30 mouse cellular contexts compared by ENCODE assay signal in genomic region chr8:54414092-54414799, GRCm38 (mm10).
DNase-seq lines count a peak whose midpoint lies in the region; ATAC-seq and TF ChIP-seq lines count a peak whose summit lies in the region.
"Had no signal": no experiment of that assay in that cellular context is flagged by ENCODE, and none has a peak within 500 bp of the region (broad histone marks: within the 10 kb centered on the region; RNA-seq: fewer than 3 reads in every experiment).

No protein-coding gene starts in this region.

- no peak for ATAC-seq in forebrain, embryonic 14.5 days
- ATAC-seq in forebrain, embryonic 11.5 days (replicated peaks; ENCODE audit: low FRiP score), result no peak
- ATAC-seq in lung, embryonic 14.5 days (ENCODE audit: insufficient read depth), result no peak
- no peak for ATAC-seq in midbrain, embryonic 14.5 days (ENCODE audit: low FRiP score, low TSS enrichment)
- no peak for ATAC-seq in midbrain, postnatal 0 days (ENCODE audit: low FRiP score)
- ATAC-seq: hindbrain, postnatal 0 days; inflammation-experienced regulatory T-cells, adult 6 months; intestine, embryonic 16.5 days had no signal

- no peaks in the 10 kb centered on the region for H3K9me3 ChIP-seq in forebrain, embryonic 14.5 days (replicated peaks; ENCODE audit: control insufficient read depth, low read length)
- H3K9me3 ChIP-seq in forebrain, embryonic 11.5 days (ENCODE audit: control insufficient read depth, low read length), result no peaks in the 10 kb centered on the region
- H3K9me3 ChIP-seq in lung, embryonic 14.5 days (ENCODE audit: low read depth, low read length), result no peaks in the 10 kb centered on the region
- H3K9me3 ChIP-seq in midbrain, embryonic 14.5 days (ENCODE audit: control insufficient read depth, low read length), result no peaks in the 10 kb centered on the region
- no peaks in the 10 kb centered on the region for H3K9me3 ChIP-seq in midbrain, postnatal 0 days (ENCODE audit: low read length)
- H3K9me3 ChIP-seq: embryonic facial prominence, embryonic 10.5 days; embryonic facial prominence, embryonic 13.5 days; heart, embryonic 10.5 days; heart, embryonic 13.5 days had no signal

- no peak for TF ChIP-seq CTCF in lung, embryonic 14.5 days (IDR thresholded peaks at IDR 0.05; ENCODE audit: low read depth)
- TF ChIP-seq CTCF in midbrain, postnatal 0 days (IDR thresholded peaks at IDR 0.05), result no peak
- TF ChIP-seq CTCF in brain, embryonic 14.5 days (IDR thresholded peaks at IDR 0.05; ENCODE audit: borderline replicate concordance, extremely low read depth, insufficient read depth, insufficient read length), result no peak

- H3K4me1 ChIP-seq in forebrain, embryonic 14.5 days (ENCODE audit: control insufficient read depth, insufficient read depth, low read length), result no peaks in the 10 kb centered on the region
- H3K4me1 ChIP-seq in forebrain, embryonic 11.5 days (replicated peaks; ENCODE audit: control insufficient read depth, insufficient read depth, low read length), result no peaks in the 10 kb centered on the region
- H3K4me1 ChIP-seq in lung, embryonic 14.5 days (ENCODE audit: insufficient read depth), result no peaks in the 10 kb centered on the region
- no peaks in the 10 kb centered on the region for H3K4me1 ChIP-seq in midbrain, embryonic 14.5 days (ENCODE audit: control insufficient read depth, insufficient read depth, low read length)
- H3K4me1 ChIP-seq in midbrain, postnatal 0 days (ENCODE audit: insufficient read depth, low read length), result no peaks in the 10 kb centered on the region
- H3K4me1 ChIP-seq: embryonic facial prominence, embryonic 10.5 days; embryonic facial prominence, embryonic 13.5 days; heart, embryonic 10.5 days; heart, embryonic 13.5 days had no signal

- 81% methylated on average over 4 of the region's 4 CpGs for WGBS in forebrain, embryonic 14.5 days
- 87% methylated on average over 4 of the region's 4 CpGs for WGBS in forebrain, embryonic 11.5 days
- 52% methylated on average over 4 of the region's 4 CpGs for WGBS in lung, embryonic 14.5 days
- 87% methylated on average over 4 of the region's 4 CpGs for WGBS in midbrain, embryonic 14.5 days
- WGBS in midbrain, postnatal 0 days, result 78% methylated on average over 4 of the region's 4 CpGs

- H3K4me3 ChIP-seq in forebrain, embryonic 14.5 days (ENCODE audit: low read depth, low read length), result no peak overlapping the region
- H3K4me3 ChIP-seq in forebrain, embryonic 11.5 days (ENCODE audit: low read depth, low read length), result no peak overlapping the region
- H3K4me3 ChIP-seq in lung, embryonic 14.5 days (ENCODE audit: low read depth, low read length), result no peak overlapping the region
- no peak overlapping the region for H3K4me3 ChIP-seq in midbrain, embryonic 14.5 days (replicated peaks; ENCODE audit: low read depth, low read length)
- no peak overlapping the region for H3K4me3 ChIP-seq in midbrain, postnatal 0 days (ENCODE audit: low read depth, low read length)
- H3K4me3 ChIP-seq: embryonic facial prominence, embryonic 10.5 days; embryonic facial prominence, embryonic 13.5 days; erythroblast, embryonic 14.5 days; heart, adult 2 months; heart, embryonic 10.5 days; heart, embryonic 13.5 days had no signal

- H3K27ac ChIP-seq in forebrain, embryonic 14.5 days (ENCODE audit: low read depth, low read length), result no peak overlapping the region
- no peak overlapping the region for H3K27ac ChIP-seq in forebrain, embryonic 11.5 days (ENCODE audit: low read depth, low read length)
- H3K27ac ChIP-seq in lung, embryonic 14.5 days (ENCODE audit: low read depth), result no peak overlapping the region
- H3K27ac ChIP-seq in midbrain, embryonic 14.5 days (replicated peaks; ENCODE audit: low read depth, low read length), result no peak overlapping the region
- no peak overlapping the region for H3K27ac ChIP-seq in midbrain, postnatal 0 days (ENCODE audit: low read depth, low read length)
- H3K27ac ChIP-seq: embryonic facial prominence, embryonic 10.5 days; embryonic facial prominence, embryonic 13.5 days; heart, adult 2 months; heart, embryonic 10.5 days; heart, embryonic 13.5 days; hindbrain, embryonic 14.5 days; hindbrain, postnatal 0 days had no signal

- no peak overlapping the region for H3K9ac ChIP-seq in forebrain, embryonic 14.5 days (ENCODE audit: low read length)
- no peak overlapping the region for H3K9ac ChIP-seq in forebrain, embryonic 11.5 days (ENCODE audit: low read length)
- H3K9ac ChIP-seq in lung, embryonic 14.5 days, result no peak overlapping the region
- no peak overlapping the region for H3K9ac ChIP-seq in midbrain, embryonic 14.5 days (replicated peaks; ENCODE audit: low read length)
- H3K9ac ChIP-seq in midbrain, postnatal 0 days (replicated peaks; ENCODE audit: low read length, poor library complexity, severe bottlenecking), result no peak overlapping the region
- H3K9ac ChIP-seq: embryonic facial prominence, embryonic 13.5 days; heart, embryonic 13.5 days; hindbrain, embryonic 14.5 days had no signal

- no peak for TF ChIP-seq POLR2A in brain, embryonic 14.5 days (IDR thresholded peaks at IDR 0.05; ENCODE audit: borderline replicate concordance, extremely low read depth, insufficient read depth, insufficient read length, poor library complexity, severe bottlenecking)

- H3K4me2 ChIP-seq in forebrain, embryonic 14.5 days (ENCODE audit: low read length), result no peak overlapping the region
- no peak overlapping the region for H3K4me2 ChIP-seq in forebrain, embryonic 11.5 days (ENCODE audit: low read depth, low read length, severe bottlenecking)
- no peak overlapping the region for H3K4me2 ChIP-seq in lung, embryonic 14.5 days
- H3K4me2 ChIP-seq in midbrain, embryonic 14.5 days (ENCODE audit: low read length), result no peak overlapping the region
- no peak overlapping the region for H3K4me2 ChIP-seq in midbrain, postnatal 0 days (ENCODE audit: low read depth, low read length, poor library complexity, severe bottlenecking)
- H3K4me2 ChIP-seq: embryonic facial prominence, embryonic 13.5 days; heart, embryonic 13.5 days; hindbrain, embryonic 14.5 days had no signal

- no peaks in the 10 kb centered on the region for H3K36me3 ChIP-seq in forebrain, embryonic 14.5 days (ENCODE audit: control insufficient read depth, insufficient read depth, low read length)
- no peaks in the 10 kb centered on the region for H3K36me3 ChIP-seq in forebrain, embryonic 11.5 days (ENCODE audit: control insufficient read depth, insufficient read depth, low read length)
- H3K36me3 ChIP-seq in lung, embryonic 14.5 days (ENCODE audit: insufficient read depth), result no peaks in the 10 kb centered on the region
- H3K36me3 ChIP-seq in midbrain, embryonic 14.5 days (ENCODE audit: control insufficient read depth, insufficient read depth, low read length), result no peaks in the 10 kb centered on the region
- no peaks in the 10 kb centered on the region for H3K36me3 ChIP-seq in midbrain, postnatal 0 days (ENCODE audit: insufficient read depth, low read length)
- H3K36me3 ChIP-seq: embryonic facial prominence, embryonic 10.5 days; embryonic facial prominence, embryonic 13.5 days; heart, embryonic 10.5 days; heart, embryonic 13.5 days had no signal

- peak; percentile 25 for DNase-seq in forebrain, embryonic 14.5 days (ENCODE audit: low spot score)
- DNase-seq in forebrain, embryonic 11.5 days (ENCODE audit: low spot score), result no peak
- peak; percentile 9 for DNase-seq in lung, embryonic 14.5 days
- DNase-seq in lung, adult 18-20 months, result no peak
- DNase-seq in midbrain, embryonic 14.5 days, result peak; percentile 4
- no peak for DNase-seq in midbrain, postnatal 0 days (ENCODE audit: low spot score)
- peak; percentile 39 for DNase-seq in brain, embryonic 14.5 days (ENCODE audit: low read depth)
- no peak for DNase-seq in gastrocnemius, adult 18-20 months (ENCODE audit: low spot score)
- DNase-seq: adrenal gland, adult 8-10 months; adrenal gland, postnatal 25 days; B cell, adult 2 months; cerebellum, adult 11 months; cerebellum, adult 2 months; cerebellum, adult 9-11 months; cerebellum, postnatal 36 days; embryo, embryonic 11 days; gastrocnemius, postnatal 10 days; gastrocnemius, postnatal 36 days; heart, adult 2 months; heart, postnatal 14 days; heart, postnatal 4 days had no signal

- H3K27me3 ChIP-seq in forebrain, embryonic 14.5 days (replicated peaks; ENCODE audit: control insufficient read depth, insufficient read depth, low read length), result no peaks in the 10 kb centered on the region
- no peaks in the 10 kb centered on the region for H3K27me3 ChIP-seq in forebrain, embryonic 11.5 days (ENCODE audit: control insufficient read depth, insufficient read depth, low read length)
- no peaks in the 10 kb centered on the region for H3K27me3 ChIP-seq in lung, embryonic 14.5 days (ENCODE audit: insufficient read depth, low read length)
- H3K27me3 ChIP-seq in midbrain, embryonic 14.5 days (ENCODE audit: control insufficient read depth, insufficient read depth, low read length), result no peaks in the 10 kb centered on the region
- no peaks in the 10 kb centered on the region for H3K27me3 ChIP-seq in midbrain, postnatal 0 days (ENCODE audit: insufficient read depth, low read length)
- H3K27me3 ChIP-seq: embryonic facial prominence, embryonic 13.5 days; heart, embryonic 13.5 days had no signal

Comparison
In these comparisons a context has a peak if more than half of its experiments do, and no peak if none do; other contexts are left out.
1. DNase-seq: peak in forebrain, embryonic 14.5 days (single experiment), lung, embryonic 14.5 days (single experiment), midbrain, embryonic 14.5 days (single experiment) and brain, embryonic 14.5 days (single experiment); none in forebrain, embryonic 11.5 days (single experiment), lung, adult 18-20 months (0 of 2), midbrain, postnatal 0 days (single experiment) and gastrocnemius, adult 18-20 months (single experiment).